Mouse (Mus musculus): Measurements from ENCODE around the gene Tmem223. TPM values are rescaled to one million over a fixed set of nuclear protein-coding genes. Genes with fewer than 3 reads are reported as not detected.
A peak's percentile ranks its signal among the peaks of the same experiment; 100 is the strongest.

Tmem223 gene
- polyA plus RNA-seq, 1 experiment from 2014 or later, result 247 TPM

- H3K27me3 ChIP-seq (replicated peaks; ENCODE audit: control insufficient read depth, insufficient read depth, low read length), result no peaks in the 10 kb centered on the region
- H3K36me3 ChIP-seq (ENCODE audit: control insufficient read depth, insufficient read depth), result peaks cover 11% of the 10 kb centered on the region
- WGBS, result 58% methylated on average over 14 of the region's 14 CpGs
- H3K4me2 ChIP-seq (ENCODE audit: low read length), result peak within 1 kb of the TSS; percentile 58
- no peaks in the 10 kb centered on the region for H3K9me3 ChIP-seq (ENCODE audit: control insufficient read depth, low read length)
- peak within 1 kb of the TSS; percentile 96 for H3K27ac ChIP-seq (ENCODE audit: low read length)
- ATAC-seq, result no peak; the same call in 1 of the 2 replicates
- peak within 1 kb of the TSS; percentile 85 for H3K9ac ChIP-seq (replicated peaks; ENCODE audit: low read depth, low read length)
- peaks cover 28% of the 10 kb centered on the region for H3K4me1 ChIP-seq (replicated peaks; ENCODE audit: control insufficient read depth, insufficient read depth, low read length)
- peak within 1 kb of the TSS; percentile 93 for H3K4me3 ChIP-seq (replicated peaks; ENCODE audit: low read length)
These were observed 30.2 kb upstream of the Tmem223 start, which contains the start of gene 1700092M07Rik for GRCm38 (mm10) chr19:8740603-8741002. 1700092M07Rik (plus strand) TSS chr19:8740718.

GRCm38 (mm10) chr19:8741243-8741869, 29.4 kb upstream of the Tmem223 start, which contains the start of gene Stx5a:
Stx5a (plus strand) TSS chr19:8741413.
- H3K9ac ChIP-seq (replicated peaks; ENCODE audit: low read depth, low read length), result peak within 1 kb of the TSS; percentile 85
- peak within 1 kb of the TSS; percentile 93 for H3K4me3 ChIP-seq (replicated peaks; ENCODE audit: low read length)
- no peaks in the 10 kb centered on the region for H3K9me3 ChIP-seq (ENCODE audit: control insufficient read depth, low read length)
- WGBS, result under 1% methylated on average over 36 of the region's 36 CpGs
- H3K27ac ChIP-seq (ENCODE audit: low read length), result peak within 1 kb of the TSS; percentile 96
- no peaks in the 10 kb centered on the region for H3K27me3 ChIP-seq (replicated peaks; ENCODE audit: control insufficient read depth, insufficient read depth, low read length)
- H3K4me1 ChIP-seq (replicated peaks; ENCODE audit: control insufficient read depth, insufficient read depth, low read length), result peaks cover 25% of the 10 kb centered on the region
- peaks cover 17% of the 10 kb centered on the region for H3K36me3 ChIP-seq (ENCODE audit: control insufficient read depth, insufficient read depth)
- peak within 1 kb of the TSS; percentile 99 for H3K4me2 ChIP-seq (ENCODE audit: low read length)
- peak; percentile 98 for ATAC-seq

- WGBS, result 23% methylated on average over 14 of the region's 14 CpGs
- Histone ChIP-seq H3K9ac (replicated peaks; ENCODE audit: low read depth, low read length) (peak overlapping the region; percentile 85), H3K4me3 (replicated peaks; ENCODE audit: low read length) (peak overlapping the region; percentile 93), H3K4me2 (ENCODE audit: low read length) (peak overlapping the region; percentile 99), H3K36me3 (ENCODE audit: control insufficient read depth, insufficient read depth) (peaks cover 23% of the 10 kb centered on the region), H3K27ac (ENCODE audit: low read length) (no peak overlapping the region; the same call in 1 of the 2 replicates), H3K9me3 (ENCODE audit: control insufficient read depth, low read length) (no peaks in the 10 kb centered on the region), H3K27me3 (replicated peaks; ENCODE audit: control insufficient read depth, insufficient read depth, low read length) (no peaks in the 10 kb centered on the region), H3K4me1 (replicated peaks; ENCODE audit: control insufficient read depth, insufficient read depth, low read length) (peaks cover 23% of the 10 kb centered on the region)
- ATAC-seq, result no peak
These were observed 28.6 kb upstream of the Tmem223 start for GRCm38 (mm10) chr19:8742176-8742575.

GRCm38 (mm10) chr19:8745382-8745781, 25.4 kb upstream of the Tmem223 start:
- H3K36me3 ChIP-seq (ENCODE audit: control insufficient read depth, insufficient read depth), result peaks cover 41% of the 10 kb centered on the region
- no peak for ATAC-seq
- H3K9me3 ChIP-seq (ENCODE audit: control insufficient read depth, low read length), result no peaks in the 10 kb centered on the region
- peaks cover 21% of the 10 kb centered on the region for H3K4me1 ChIP-seq (replicated peaks; ENCODE audit: control insufficient read depth, insufficient read depth, low read length)
- no peak overlapping the region for H3K27ac ChIP-seq (ENCODE audit: low read length)
- H3K27me3 ChIP-seq (replicated peaks; ENCODE audit: control insufficient read depth, insufficient read depth, low read length), result no peaks in the 10 kb centered on the region
- H3K4me3 ChIP-seq (replicated peaks; ENCODE audit: low read length), result no peak overlapping the region
- no peak overlapping the region for H3K9ac ChIP-seq (replicated peaks; ENCODE audit: low read depth, low read length)
- 97% methylated on average over 1 of the region's 1 CpGs for WGBS
- H3K4me2 ChIP-seq (ENCODE audit: low read length), result no peak overlapping the region

GRCm38 (mm10) chr19:8747368-8747767, 23.4 kb upstream of the Tmem223 start:
- 74% methylated on average over 2 of the region's 2 CpGs for WGBS
- Histone ChIP-seq H3K27ac (ENCODE audit: low read length) (no peak overlapping the region), H3K9me3 (ENCODE audit: control insufficient read depth, low read length) (no peaks in the 10 kb centered on the region), H3K9ac (replicated peaks; ENCODE audit: low read depth, low read length) (no peak overlapping the region), H3K4me3 (replicated peaks; ENCODE audit: low read length) (no peak overlapping the region), H3K36me3 (ENCODE audit: control insufficient read depth, insufficient read depth) (peaks cover 46% of the 10 kb centered on the region), H3K4me2 (ENCODE audit: low read length) (no peak overlapping the region), H3K27me3 (replicated peaks; ENCODE audit: control insufficient read depth, insufficient read depth, low read length) (no peaks in the 10 kb centered on the region), H3K4me1 (replicated peaks; ENCODE audit: control insufficient read depth, insufficient read depth, low read length) (peaks cover 8% of the 10 kb centered on the region)
- no peak for ATAC-seq

GRCm38 (mm10) chr19:8755652-8756051, 15.1 kb upstream of the Tmem223 start:
- ATAC-seq, result no peak
- H3K27me3 ChIP-seq (replicated peaks; ENCODE audit: control insufficient read depth, insufficient read depth, low read length), result no peaks in the 10 kb centered on the region
- H3K36me3 ChIP-seq (ENCODE audit: control insufficient read depth, insufficient read depth), result peaks cover 17% of the 10 kb centered on the region
- 85% methylated on average over 3 of the region's 3 CpGs for WGBS
- H3K4me2 ChIP-seq (ENCODE audit: low read length), result 0 out of 2 replicates have a peak overlapping the region, but pooled peaks have one; percentile 87
- no peak overlapping the region for H3K9ac ChIP-seq (replicated peaks; ENCODE audit: low read depth, low read length)
- peaks cover 24% of the 10 kb centered on the region for H3K4me1 ChIP-seq (replicated peaks; ENCODE audit: control insufficient read depth, insufficient read depth, low read length)
- H3K9me3 ChIP-seq (ENCODE audit: control insufficient read depth, low read length), result no peaks in the 10 kb centered on the region
- no peak overlapping the region for H3K4me3 ChIP-seq (replicated peaks; ENCODE audit: low read length)
- H3K27ac ChIP-seq (ENCODE audit: low read length), result no peak overlapping the region

GRCm38 (mm10) chr19:8756635-8757387, 14.0 kb upstream of the Tmem223 start, which contains the start of gene Nxf1:
Nxf1 (plus strand) TSS chr19:8757073.
- Histone ChIP-seq H3K4me2 (ENCODE audit: low read length) (peak within 1 kb of the TSS; percentile 87), H3K27me3 (replicated peaks; ENCODE audit: control insufficient read depth, insufficient read depth, low read length) (no peaks in the 10 kb centered on the region), H3K4me1 (replicated peaks; ENCODE audit: control insufficient read depth, insufficient read depth, low read length) (peaks cover 24% of the 10 kb centered on the region), H3K9me3 (ENCODE audit: control insufficient read depth, low read length) (no peaks in the 10 kb centered on the region), H3K4me3 (replicated peaks; ENCODE audit: low read length) (peak within 1 kb of the TSS; percentile 88), H3K27ac (ENCODE audit: low read length) (peak within 1 kb of the TSS; percentile 86), H3K9ac (replicated peaks; ENCODE audit: low read depth, low read length) (peak within 1 kb of the TSS; percentile 82), H3K36me3 (ENCODE audit: control insufficient read depth, insufficient read depth) (peaks cover 13% of the 10 kb centered on the region; the same call in 1 of the 2 replicates)
- ATAC-seq, result peak; percentile 96
- WGBS, result under 1% methylated on average over 72 of the region's 75 CpGs

GRCm38 (mm10) chr19:8757471-8757998, 13.3 kb upstream of the Tmem223 start:
- peak overlapping the region; percentile 88 for H3K4me3 ChIP-seq (replicated peaks; ENCODE audit: low read length)
- peaks cover 15% of the 10 kb centered on the region for H3K36me3 ChIP-seq (ENCODE audit: control insufficient read depth, insufficient read depth)
- peak overlapping the region; percentile 86 for H3K27ac ChIP-seq (ENCODE audit: low read length)
- ATAC-seq, result no peak; the same call in 1 of the 2 replicates
- peaks cover 24% of the 10 kb centered on the region for H3K4me1 ChIP-seq (replicated peaks; ENCODE audit: control insufficient read depth, insufficient read depth, low read length)
- peak overlapping the region; percentile 82 for H3K9ac ChIP-seq (replicated peaks; ENCODE audit: low read depth, low read length)
- 2% methylated on average over 14 of the region's 14 CpGs for WGBS
- peak overlapping the region; percentile 87 for H3K4me2 ChIP-seq (ENCODE audit: low read length)
- no peaks in the 10 kb centered on the region for H3K27me3 ChIP-seq (replicated peaks; ENCODE audit: control insufficient read depth, insufficient read depth, low read length)
- H3K9me3 ChIP-seq (ENCODE audit: control insufficient read depth, low read length), result no peaks in the 10 kb centered on the region

- peaks cover 21% of the 10 kb centered on the region for H3K36me3 ChIP-seq (ENCODE audit: control insufficient read depth, insufficient read depth)
- 95% methylated on average over 2 of the region's 2 CpGs for WGBS
- no peak overlapping the region for H3K9ac ChIP-seq (replicated peaks; ENCODE audit: low read depth, low read length)
- H3K9me3 ChIP-seq (ENCODE audit: control insufficient read depth, low read length), result no peaks in the 10 kb centered on the region
- H3K27me3 ChIP-seq (replicated peaks; ENCODE audit: control insufficient read depth, insufficient read depth, low read length), result no peaks in the 10 kb centered on the region
- H3K4me3 ChIP-seq (replicated peaks; ENCODE audit: low read length), result no peak overlapping the region
- H3K27ac ChIP-seq (ENCODE audit: low read length), result no peak overlapping the region
- ATAC-seq, result no peak
- H3K4me2 ChIP-seq (ENCODE audit: low read length), result no peak overlapping the region
- peaks cover 24% of the 10 kb centered on the region for H3K4me1 ChIP-seq (replicated peaks; ENCODE audit: control insufficient read depth, insufficient read depth, low read length)
These were observed 11.9 kb upstream of the Tmem223 start for GRCm38 (mm10) chr19:8758899-8759298.

Measured in forebrain, embryonic 16.5 days (tissue).